Mouse (Mus musculus) gastrocnemius, postnatal 10 days (tissue): Measurements from ENCODE around the gene Plekhm1. TPM values are rescaled to one million over a fixed set of nuclear protein-coding genes. Genes with fewer than 3 reads are reported as not detected.
A peak's percentile ranks its signal among the peaks of the same experiment; 100 is the strongest.

Experiments
- DNase-seq: peaks from one replicate; pipeline ENCODE4 v3.0.0; 2021; ENCODE audit warnings: mixed read lengths
- total RNA-seq, 2 experiments: library from RNA; stranded (reverse); gene quantifications; 2 replicates each; pipeline ENCODE4 v1.2.3; 2021

Gene Plekhm1
- total RNA-seq, 2 experiments from 2014 or later: 8.2 to 10.3 TPM

DNA sequence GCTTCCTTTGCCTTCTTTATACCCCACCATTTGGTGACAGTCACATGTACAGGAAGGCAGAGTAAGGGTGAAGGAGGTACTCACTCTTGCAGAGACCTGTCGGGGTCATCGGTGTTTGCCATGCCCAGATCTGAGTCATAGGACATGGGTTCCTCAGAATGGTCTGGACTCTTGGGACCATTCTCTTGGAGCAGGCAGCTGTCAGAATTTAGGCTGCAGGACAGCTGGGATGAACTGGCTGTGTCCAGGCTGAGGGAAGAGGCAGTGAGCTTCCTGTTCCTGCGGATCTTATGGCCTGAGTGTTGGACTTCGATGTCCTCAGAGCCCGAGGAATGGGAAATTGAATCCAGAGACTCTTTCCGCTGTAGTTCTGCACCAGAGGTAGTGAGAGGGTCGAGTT, 17.9 kb downstream of the Plekhm1 start:
- DNase-seq: no peak

DNA sequence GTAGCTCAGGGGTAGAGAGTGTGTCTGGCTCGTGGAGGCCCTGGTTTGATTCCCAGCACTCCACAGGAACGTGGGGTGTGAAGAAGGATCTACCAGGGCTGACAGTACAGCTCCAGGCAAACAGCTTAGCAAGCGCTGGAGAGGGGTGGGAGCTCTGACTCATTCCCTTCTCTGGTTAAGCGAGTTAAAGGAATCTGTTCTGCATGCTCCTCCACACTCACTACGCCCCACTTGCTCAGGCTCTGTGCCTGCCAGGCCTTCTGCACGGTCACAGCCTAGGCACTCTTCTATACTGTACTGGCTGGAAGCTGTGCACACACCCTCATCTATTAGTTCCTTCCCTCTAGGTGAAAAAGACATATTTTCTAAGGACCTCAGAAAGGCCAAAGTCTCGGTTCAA, 18.5 kb downstream of the Plekhm1 start:
- DNase-seq: no peak

DNA sequence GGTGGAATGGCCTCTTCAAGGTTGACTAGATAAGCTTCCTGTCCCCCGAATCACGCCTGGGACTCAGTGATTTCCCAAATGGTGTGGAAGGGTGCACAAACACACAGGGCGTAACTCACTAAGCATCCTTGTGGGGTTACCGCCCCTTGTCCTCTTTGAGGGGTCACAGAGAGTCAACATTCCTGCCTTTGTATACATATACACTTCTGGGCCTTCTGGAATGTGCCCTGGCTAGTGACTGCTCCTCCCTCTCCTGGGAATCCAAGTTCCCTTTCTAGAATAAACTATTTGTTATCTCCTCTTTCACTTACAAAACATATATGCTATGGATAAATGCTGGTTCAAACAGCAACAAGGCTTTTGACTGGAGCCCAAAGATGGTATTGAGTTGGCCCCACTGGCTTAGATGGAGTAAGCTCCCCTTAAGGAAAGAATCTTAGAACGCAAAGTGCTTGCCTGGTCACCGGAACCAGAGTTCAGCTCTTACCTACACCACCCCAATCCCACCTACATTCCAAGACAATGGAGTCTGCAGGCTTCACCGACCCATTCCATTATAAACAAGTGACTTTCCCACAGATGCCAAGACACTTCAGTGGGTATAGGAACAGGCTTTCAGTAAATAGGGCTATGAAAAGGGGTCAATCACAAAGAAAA, 24.5 kb downstream of the Plekhm1 start:
- DNase-seq: no peak

DNA sequence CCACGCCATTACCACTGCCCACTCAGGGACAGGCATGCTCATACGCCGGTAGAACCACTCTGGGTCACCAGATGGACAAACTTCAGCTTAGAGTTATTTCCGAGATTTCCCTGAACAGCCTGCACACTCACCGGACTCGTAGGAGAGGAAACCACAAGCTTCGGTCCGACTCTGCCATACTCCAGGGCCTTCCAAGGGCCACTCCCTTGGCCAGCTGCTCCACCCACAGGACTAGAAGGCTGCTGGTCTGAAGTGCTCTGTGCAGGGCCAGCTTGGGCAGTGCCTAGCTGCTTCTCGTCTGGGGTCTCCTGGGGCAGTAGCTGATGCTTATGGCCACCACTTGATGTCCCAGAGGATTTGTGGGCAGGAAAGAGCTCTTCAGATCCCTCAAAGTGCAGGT, 25.7 kb downstream of the Plekhm1 start:
- no peak for DNase-seq

- DNase-seq: no peak
Observed at GRCm38 (mm10) chr11:103381956-103382613, 30.4 kb downstream of the Plekhm1 start.

GRCm38 (mm10) chr11:103381505-103381904, 31.0 kb downstream of the Plekhm1 start:
- DNase-seq: no peak

GRCm38 (mm10) chr11:103380460-103380859, 32.0 kb downstream of the Plekhm1 start:
- no peak for DNase-seq

- no peak for DNase-seq
Observed at GRCm38 (mm10) chr11:103378341-103378740, 34.1 kb downstream of the Plekhm1 start.

DNA sequence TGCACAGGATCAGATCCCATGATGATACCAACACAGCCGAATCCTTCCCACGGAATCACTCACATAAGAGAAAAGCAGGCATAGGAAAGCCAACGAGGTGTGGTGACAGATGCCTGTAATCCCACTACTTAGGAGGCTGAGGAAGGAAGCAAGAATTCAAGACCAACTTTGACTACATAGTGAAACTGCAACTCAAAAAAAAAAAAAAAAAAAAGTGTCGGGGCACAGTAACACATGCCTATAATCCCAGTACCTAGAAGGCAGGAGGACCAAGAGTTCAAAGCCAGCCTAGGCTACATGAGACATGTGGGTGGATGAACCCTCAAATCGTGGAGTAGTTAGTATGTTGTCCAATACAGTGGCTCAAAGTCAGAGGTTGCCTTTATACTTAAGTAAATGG, 36.7 kb downstream of the Plekhm1 start:
- DNase-seq: no peak

DNA sequence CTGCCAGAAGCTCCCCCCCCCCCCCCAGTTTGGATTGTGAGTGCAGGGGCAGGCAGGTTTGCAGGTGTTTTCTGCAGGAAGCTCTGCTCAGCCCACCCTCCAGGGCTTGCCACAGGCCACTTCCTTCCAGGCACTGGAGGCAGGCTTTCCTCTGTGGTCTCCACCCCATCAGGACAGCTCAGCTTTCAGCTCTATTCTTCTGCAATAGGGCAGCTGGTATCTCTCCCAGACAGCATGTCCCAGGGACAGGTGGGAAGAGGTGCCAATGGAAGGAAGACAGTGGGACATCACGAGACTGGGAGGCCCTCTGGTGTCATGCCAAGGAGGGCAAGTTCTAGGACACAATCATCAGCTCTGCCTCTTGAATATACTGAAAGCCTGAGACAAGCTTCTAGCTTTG, 37.2 kb downstream of the Plekhm1 start:
- DNase-seq: no peak

DNA sequence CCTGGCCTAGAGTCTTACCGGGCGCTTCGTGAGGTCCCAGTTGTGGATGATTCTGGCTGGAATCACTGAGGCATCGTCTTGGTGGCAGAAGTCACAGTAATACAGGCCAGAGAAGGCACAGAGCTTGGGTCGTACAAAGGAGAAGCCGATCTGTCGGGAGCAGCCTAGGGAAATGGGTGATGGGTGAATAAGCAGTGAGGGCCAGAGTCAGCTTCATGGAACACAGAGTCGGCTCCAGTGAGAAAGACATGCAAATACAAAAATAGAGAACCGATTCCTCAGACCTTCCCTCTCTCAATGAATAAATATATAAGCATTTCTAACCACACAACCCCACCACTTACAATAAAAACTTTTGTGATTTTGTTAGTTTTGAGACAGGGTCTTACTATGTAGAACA, 38.6 kb downstream of the Plekhm1 start:
- no peak for DNase-seq

DNA sequence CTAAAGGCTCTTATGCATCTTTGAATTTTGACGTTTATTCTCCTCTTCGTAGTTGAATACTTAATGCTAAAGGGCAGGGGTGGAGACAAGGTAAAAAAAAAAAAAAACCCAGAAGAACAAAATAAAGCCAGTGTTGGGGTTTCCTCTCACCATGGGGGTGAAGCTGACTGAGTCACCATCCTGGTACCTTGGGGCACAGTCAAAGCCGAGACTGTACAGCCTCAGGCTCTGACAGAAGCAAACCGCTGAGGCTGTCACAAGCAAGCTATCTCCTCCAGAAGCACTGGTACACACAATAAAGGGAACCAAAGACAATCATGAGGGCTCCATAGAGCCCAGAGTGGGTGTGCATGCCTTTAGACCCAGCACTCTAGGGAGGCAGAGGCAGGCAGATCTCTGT, 39.9 kb downstream of the Plekhm1 start:
- no peak for DNase-seq

DNA sequence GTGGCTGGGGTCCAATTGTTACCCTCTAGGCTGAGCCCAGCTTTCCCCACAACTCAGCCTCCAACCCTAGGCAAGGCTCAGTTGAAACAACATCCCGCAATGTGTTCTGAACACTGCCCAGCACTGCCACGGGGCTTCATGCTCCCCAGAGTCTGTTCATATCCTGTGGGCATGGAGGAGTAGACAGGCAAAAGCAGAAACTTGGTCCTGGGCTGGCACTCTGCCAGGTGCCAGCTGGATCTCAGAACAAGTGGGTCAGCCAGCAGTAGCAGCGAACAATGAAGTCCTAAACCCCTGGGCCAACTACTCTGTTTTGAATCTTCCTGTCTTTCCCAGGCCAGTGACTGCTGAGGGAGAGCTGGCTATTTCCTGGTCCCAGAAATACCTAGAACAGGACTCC, 40.4 kb downstream of the Plekhm1 start:
- DNase-seq: no peak

DNA sequence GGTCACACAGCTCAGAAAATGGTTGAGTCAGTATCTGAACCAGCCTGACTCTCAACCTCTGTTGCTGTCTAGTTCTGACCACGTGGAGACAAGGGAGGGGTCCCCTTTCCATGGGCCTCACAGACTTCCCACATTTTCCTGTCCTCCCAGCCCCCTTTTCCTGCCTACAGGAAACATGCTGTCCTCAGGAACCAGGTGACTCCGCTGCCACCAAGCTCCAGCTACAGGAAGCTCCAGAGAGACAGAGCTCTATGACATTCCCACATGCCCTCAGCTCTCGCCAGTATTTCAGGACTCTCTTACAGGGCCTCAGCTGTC, 41.3 kb downstream of the Plekhm1 start:
- DNase-seq: no peak

DNA sequence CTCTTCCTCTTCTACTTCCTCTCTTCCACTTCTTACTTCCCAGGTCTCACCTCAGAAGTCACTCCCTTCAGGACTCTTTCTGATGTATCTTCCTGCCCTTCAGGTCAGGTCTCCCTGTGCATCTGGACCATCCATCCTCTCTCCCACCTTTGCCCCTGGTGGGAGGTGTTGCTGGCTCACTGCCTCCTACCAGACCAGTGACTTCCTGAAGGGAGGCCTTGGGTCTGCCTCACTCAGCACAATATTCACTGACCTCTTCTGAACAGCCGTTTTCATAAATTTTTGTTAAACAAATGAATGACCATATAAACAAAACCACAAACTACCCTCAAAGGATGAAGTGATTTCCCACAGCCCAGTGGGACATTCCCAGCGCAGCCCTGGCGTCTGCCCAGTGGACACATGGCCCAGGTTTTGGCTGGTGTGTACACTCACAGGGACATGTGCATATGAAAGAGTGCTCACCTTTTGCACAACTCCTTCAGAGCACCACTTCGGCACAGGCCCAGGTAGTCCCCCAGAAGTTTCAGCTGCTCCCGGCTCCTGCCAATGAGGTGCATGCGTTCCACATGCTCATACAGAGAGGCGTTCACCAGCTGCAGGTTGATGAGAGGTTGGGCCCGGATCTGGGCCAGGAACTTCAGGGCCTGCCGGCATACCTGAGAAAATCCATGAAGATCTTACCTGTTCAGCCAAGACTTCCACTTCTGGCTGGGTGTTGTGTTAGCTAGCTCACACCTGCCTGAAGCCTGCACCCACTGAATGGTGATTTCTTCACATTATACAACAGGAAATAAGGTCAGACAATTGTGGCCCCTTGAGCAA, 41.9 kb downstream of the Plekhm1 start:
- no peak for DNase-seq

DNA sequence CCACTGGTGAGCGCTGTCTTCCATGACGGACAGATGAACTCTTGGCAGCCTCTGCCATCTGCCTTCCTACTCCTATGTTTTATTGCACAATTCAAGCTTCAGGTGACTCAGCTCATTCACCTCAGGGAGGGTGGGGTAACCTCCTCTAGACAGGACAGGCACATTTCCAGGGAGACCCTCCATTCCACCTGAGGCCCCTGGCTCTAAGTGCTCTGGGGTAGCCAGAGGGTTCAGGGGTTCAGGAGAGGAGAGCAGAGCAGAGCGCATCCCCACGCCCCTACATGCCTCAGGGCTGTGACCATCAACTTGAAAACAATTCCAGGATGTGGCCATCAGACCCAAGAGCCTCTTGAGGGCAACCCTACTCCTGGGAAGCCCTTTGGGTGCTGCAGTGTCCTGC, 47.0 kb downstream of the Plekhm1 start:
- DNase-seq: no peak

GRCm38 (mm10) chr11:103365022-103365421, 47.5 kb downstream of the Plekhm1 start:
- DNase-seq: no peak

- DNase-seq: no peak
Observed at GRCm38 (mm10) chr11:103364335-103364734, 48.2 kb downstream of the Plekhm1 start.

DNA sequence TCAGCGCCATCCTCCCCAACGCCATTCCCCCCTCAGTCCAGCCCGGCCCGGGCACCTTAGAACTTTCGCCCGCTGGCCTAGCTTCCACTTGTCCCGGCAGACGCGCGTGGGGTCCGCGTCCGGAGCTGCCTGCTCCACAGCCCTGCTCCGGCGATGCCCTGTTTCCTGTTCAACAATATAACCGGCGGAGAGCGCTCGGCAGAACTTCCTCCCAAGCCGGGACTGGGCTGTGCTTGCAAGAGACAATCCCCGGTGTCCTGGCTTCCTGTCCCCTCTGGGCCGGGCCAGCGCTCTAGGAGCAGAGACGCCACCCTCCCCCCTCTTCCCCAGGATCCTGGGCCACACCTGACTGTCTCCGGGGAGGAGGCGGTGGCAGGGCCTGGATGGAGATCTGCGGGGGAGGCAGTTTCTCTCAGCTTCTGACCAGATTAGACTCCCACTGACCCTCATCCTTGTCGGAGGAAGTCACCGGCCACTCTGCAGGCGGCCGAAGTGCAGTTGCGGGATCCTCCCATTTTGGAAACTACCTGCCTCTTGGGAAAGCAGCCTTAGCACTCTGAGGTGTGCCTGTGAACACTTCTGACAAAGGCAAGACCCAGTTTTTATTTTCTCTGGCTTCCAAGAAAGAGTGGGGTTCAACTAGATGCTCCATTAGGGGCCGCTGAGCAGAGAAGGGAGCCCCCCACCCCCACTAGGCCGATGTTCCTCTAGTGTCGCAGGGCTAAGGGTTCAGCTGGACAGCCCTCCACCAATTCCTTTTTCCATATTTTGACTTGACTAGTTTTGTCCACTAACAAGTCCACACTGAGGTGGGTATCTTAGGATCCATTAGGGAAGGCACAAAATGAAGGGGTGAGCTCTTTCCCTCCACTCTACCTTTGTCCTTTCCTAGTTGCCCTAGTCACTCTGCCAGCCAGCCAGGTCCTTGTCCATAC, 49.0 kb downstream of the Plekhm1 start, which contains the start of gene Arhgap27:
Gene Arhgap27 (minus strand): TSS at position 479 of the 935 bp plus-strand sequence.
- DNase-seq: peak; percentile 58

DNA sequence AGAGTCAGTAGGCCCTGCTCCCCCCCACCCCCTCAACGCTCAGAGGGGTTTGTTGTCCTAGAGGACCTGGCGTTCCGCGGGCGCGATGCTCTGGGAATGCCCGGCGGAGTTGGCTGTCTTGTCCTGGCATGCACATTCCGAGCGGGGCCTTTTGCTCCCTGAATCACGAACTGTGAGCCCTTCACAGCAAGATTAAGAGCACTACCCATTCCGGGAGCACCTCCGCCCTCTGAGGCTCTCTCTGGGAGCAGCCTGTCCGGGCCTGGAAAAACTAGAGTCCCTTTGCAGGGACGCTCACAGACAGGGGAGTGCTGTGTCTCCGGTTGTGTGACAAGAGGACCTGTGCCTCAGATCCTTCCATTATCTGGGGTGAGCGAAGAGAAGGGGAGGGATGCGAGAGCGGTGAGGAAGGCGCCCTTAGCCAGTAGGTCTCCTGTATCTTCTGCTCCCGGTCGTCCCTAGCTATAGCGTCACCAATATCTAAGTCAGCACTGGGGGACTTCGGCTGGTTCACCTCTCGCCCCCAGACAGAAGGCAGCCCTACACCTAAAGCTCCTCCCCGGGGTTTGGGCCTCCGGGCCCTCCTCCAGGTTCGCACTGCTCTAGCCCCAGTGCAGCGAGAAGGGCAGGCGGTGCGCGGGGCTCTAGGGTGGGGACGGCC, 49.8 kb downstream of the Plekhm1 start:
- DNase-seq: no peak

DNA sequence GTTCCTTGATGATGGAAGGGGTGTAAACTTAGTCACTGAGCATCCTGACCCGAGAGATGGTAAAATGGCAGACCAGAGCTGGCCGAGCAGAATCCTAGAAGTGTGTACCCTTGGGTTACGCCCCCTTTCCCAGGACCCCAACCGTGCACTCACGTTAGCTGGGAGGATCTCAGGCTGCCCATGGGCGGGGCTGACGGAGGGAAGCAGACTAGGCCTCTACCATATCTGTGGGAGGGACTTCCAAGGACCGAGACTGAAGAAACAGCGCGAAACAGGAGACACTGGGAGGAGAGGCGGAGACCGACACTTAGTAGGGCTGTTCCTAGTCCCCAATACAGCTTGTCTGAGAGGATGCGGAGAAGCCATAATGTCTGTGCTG, 50.4 kb downstream of the Plekhm1 start:
- no peak for DNase-seq
